Mouse (Mus musculus) heart, postnatal 0 days (tissue): ENCODE results near the gene Dgkq. TPM values are rescaled to one million over a fixed set of nuclear protein-coding genes. Genes with fewer than 3 reads are reported as not detected.

Source experiments
- ATAC-seq: fragments of 200-750 bp; cut with Nextera tagmentation; 2 replicates; pipeline ENCODE4 v1.8.0; 2017; ENCODE audit warnings: low read depth, moderate number of reproducible peaks, moderate library complexity; ENCODE audit not compliant: insufficient read depth
- DNase-seq: peaks from one replicate; pipeline ENCODE4 v3.0.0-alpha.2; 2016; ENCODE audit warnings: low spot score
- H3K27ac ChIP-seq: fragments of 300-500 bp; sonication (generic); 2 replicates; pipeline ENCODE4 v1.5.1; 2014; ENCODE audit warnings: low read depth, mild to moderate bottlenecking
- H3K27me3 ChIP-seq: fragments of 300-500 bp; sonication (generic); 2 replicates; pipeline ENCODE4 v1.6.1; 2014; ENCODE audit warnings: low read length, mixed read lengths; ENCODE audit not compliant: control insufficient read depth, insufficient read depth
- H3K36me3 ChIP-seq: fragments of 300-500 bp; sonication (generic); replicated peaks from 2 replicates; pipeline ENCODE4 v1.6.1; 2014; ENCODE audit warnings: low read length, mixed read lengths; ENCODE audit not compliant: control insufficient read depth, insufficient read depth
- H3K4me1 ChIP-seq: fragments of 300-500 bp; sonication (generic); 2 replicates; pipeline ENCODE4 v1.6.1; 2014; ENCODE audit warnings: antibody characterized with exemption; ENCODE audit not compliant: control insufficient read depth, insufficient read depth
- H3K4me2 ChIP-seq: fragments of 300-500 bp; sonication (generic); 2 replicates; pipeline ENCODE4 v1.6.1; 2014; ENCODE audit warnings: low read depth, mild to moderate bottlenecking, low read length, moderate library complexity
- H3K4me3 ChIP-seq: fragments of 300-500 bp; sonication (generic); 2 replicates; pipeline ENCODE4 v1.5.1; 2014; ENCODE audit warnings: low read depth, low read length
- H3K9ac ChIP-seq: fragments of 300-500 bp; sonication (generic); replicated peaks from 2 replicates; pipeline ENCODE4 v1.6.1; 2014; ENCODE audit warnings: low read depth, low read length, mixed read lengths
- H3K9me3 ChIP-seq: fragments of 300-500 bp; sonication (generic); replicated peaks from 2 replicates; pipeline ENCODE4 v1.6.1; 2016; ENCODE audit warnings: low read length; ENCODE audit not compliant: control insufficient read depth
- CTCF ChIP-seq: IDR thresholded peaks from 2 replicates; pipeline ENCODE4 v1.5.1; 2016; ENCODE audit warnings: antibody characterized with exemption, control low read depth, low read depth
- EP300 ChIP-seq: IDR thresholded peaks from 2 replicates; pipeline ENCODE4 v1.6.1; 2016; ENCODE audit warnings: antibody characterized with exemption, low read depth
- WGBS: fragments of 180-500 bp; shearing (Covaris S2); extraction: QIAGEN DNeasy Blood & Tissue Kit; methylation state at CpG from one replicate; pipeline ENCODE4 v1.1.7; 2014; 5-methylcytosine and 5-hydroxymethylcytosine counted together
- polyA plus RNA-seq: library from polyadenylated mRNA; unstranded; fragments of >200 nt; fragmentation: Nextera tagmentation; extraction: Ambion mirVana; gene quantifications from 2 replicates; pipeline ENCODE4 v1.2.1, GENCODE M21; 2015
- total RNA-seq: library from RNA; depleted of rRNA; stranded (reverse); fragments of >200 nt; gene quantifications from 2 replicates; pipeline ENCODE4 v1.2.3, GENCODE M21; 2014; ENCODE audit warnings: low replicate concordance

Dgkq gene
- total and polyA plus RNA-seq, 2 experiments from 2014 or later: 3.0 to 34.7 TPM

GRCm38 (mm10) chr5:108660632-108661268, 8.7 kb downstream of the Dgkq start:
- ATAC-seq: peak; percentile 100
- no peak for TF ChIP-seq CTCF
- TF ChIP-seq EP300: no peak
- 0 out of 2 replicates have a peak, but pooled peaks cover 5% of the 10 kb centered on the region for H3K27me3 ChIP-seq
- 11% methylated on average over 36 of the region's 36 CpGs for WGBS
- peak overlapping the region; percentile 10 for H3K27ac ChIP-seq
- peak overlapping the region; percentile 84 for H3K4me3 ChIP-seq
- peak overlapping the region; percentile 91 for H3K4me2 ChIP-seq
- H3K9ac ChIP-seq: peak overlapping the region; percentile 84
- peak; percentile 89 for DNase-seq
- H3K9me3 ChIP-seq: no peaks in the 10 kb centered on the region
- peaks cover 6% of the 10 kb centered on the region; the same call in 1 of the 2 replicates for H3K4me1 ChIP-seq
- H3K36me3 ChIP-seq: peaks cover 21% of the 10 kb centered on the region; the same call in 1 of the 2 replicates

GRCm38 (mm10) chr5:108659698-108660631, 9.5 kb downstream of the Dgkq start, which contains the start of gene Idua:
Gene Idua, plus strand, starts transcription at chr5:108660331.
- Histone ChIP-seq H3K9ac (peak within 1 kb of the TSS; percentile 84), H3K27ac (peak within 1 kb of the TSS; percentile 10), H3K4me1 (peaks cover 6% of the 10 kb centered on the region; the same call in 1 of the 2 replicates), H3K9me3 (no peaks in the 10 kb centered on the region), H3K36me3 (peaks cover 29% of the 10 kb centered on the region), H3K4me2 (peak within 1 kb of the TSS; percentile 91), H3K27me3 (0 out of 2 replicates have a peak, but pooled peaks cover 5% of the 10 kb centered on the region), H3K4me3 (peak within 1 kb of the TSS; percentile 84)
- DNase-seq: no peak
- peak; percentile 39 for ATAC-seq
- WGBS: 10% methylated on average over 24 of the region's 24 CpGs
- TF ChIP-seq CTCF (no peak), EP300 (no peak)

GRCm38 (mm10) chr5:108658611-108659010, 10.9 kb downstream of the Dgkq start:
- Histone ChIP-seq H3K36me3 (peaks cover 42% of the 10 kb centered on the region), H3K4me1 (peaks cover 6% of the 10 kb centered on the region; the same call in 1 of the 2 replicates), H3K4me3 (no peak overlapping the region), H3K27ac (no peak overlapping the region), H3K27me3 (0 out of 2 replicates have a peak, but pooled peaks cover 3% of the 10 kb centered on the region), H3K9me3 (no peaks in the 10 kb centered on the region), H3K9ac (no peak overlapping the region), H3K4me2 (no peak overlapping the region)
- TF ChIP-seq CTCF (no peak), EP300 (no peak)
- ATAC-seq (no peak), DNase-seq (no peak)
- WGBS: 100% methylated on average over 1 of the region's 1 CpGs

GRCm38 (mm10) chr5:108657406-108657805, 12.1 kb downstream of the Dgkq start:
- TF ChIP-seq CTCF: no peak
- TF ChIP-seq EP300: no peak
- Histone ChIP-seq H3K4me3 (no peak overlapping the region), H3K9me3 (no peaks in the 10 kb centered on the region), H3K9ac (no peak overlapping the region), H3K27me3 (no peaks in the 10 kb centered on the region), H3K4me1 (peaks cover 6% of the 10 kb centered on the region; the same call in 1 of the 2 replicates), H3K4me2 (no peak overlapping the region), H3K36me3 (peaks cover 54% of the 10 kb centered on the region), H3K27ac (no peak overlapping the region)
- no peak for ATAC-seq
- DNase-seq: no peak
- WGBS: 81% methylated on average over 5 of the region's 5 CpGs

GRCm38 (mm10) chr5:108655891-108656650, 13.4 kb downstream of the Dgkq start:
- ATAC-seq (no peak), DNase-seq (no peak)

More at GRCm38 (mm10) chr5:108655891-108656650, 13.4 kb downstream of the Dgkq start:
- H3K4me1 ChIP-seq: peaks cover 6% of the 10 kb centered on the region; the same call in 1 of the 2 replicates
- WGBS: 88% methylated on average over 15 of the region's 15 CpGs
- TF ChIP-seq EP300 (no peak), CTCF (no peak)
- H3K27ac ChIP-seq: no peak overlapping the region
- H3K9ac ChIP-seq: no peak overlapping the region
- no peak overlapping the region for H3K4me3 ChIP-seq
- H3K36me3 ChIP-seq: peaks cover 56% of the 10 kb centered on the region
- H3K27me3 ChIP-seq: no peaks in the 10 kb centered on the region
- H3K9me3 ChIP-seq: no peaks in the 10 kb centered on the region
- no peak overlapping the region for H3K4me2 ChIP-seq
